Mouse (Mus musculus): ENCODE data around the gene Dohh. TPM values are rescaled to one million over a fixed set of nuclear protein-coding genes. Genes with fewer than 3 reads are reported as not detected.

The Dohh gene
- polyA plus RNA-seq, 1 experiment from 2014 or later = 90.4 TPM

DNA sequence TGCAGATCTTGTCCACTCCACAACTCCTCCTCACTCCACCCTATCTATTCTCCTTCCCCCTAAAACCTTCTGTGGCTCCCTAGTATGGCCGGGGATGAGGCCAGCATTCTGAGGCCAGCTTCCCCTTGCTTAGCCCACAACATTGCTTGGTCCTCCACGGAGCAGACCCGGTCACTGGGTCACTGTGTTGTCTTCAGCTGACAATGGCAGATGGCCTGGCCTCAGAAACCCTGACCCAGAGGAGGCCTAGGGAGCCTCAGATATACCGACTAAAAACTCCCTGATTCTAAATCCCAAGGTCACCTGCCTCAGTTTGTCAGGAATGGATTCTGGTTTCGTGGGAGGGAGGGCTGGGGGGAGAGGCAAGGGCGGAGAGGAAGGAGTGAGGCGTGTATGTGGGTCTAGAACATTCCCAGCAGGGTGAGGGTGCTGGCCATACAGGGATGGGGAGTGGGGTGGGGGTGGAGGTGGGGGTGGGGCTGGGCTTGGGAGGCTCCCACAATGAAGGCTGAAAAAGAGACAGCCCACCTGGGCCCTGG is 18.1 kb downstream of the Dohh start:
- H3K27ac ChIP-seq = peak overlapping the region; percentile 74
- peaks cover 7% of the 10 kb centered on the region; the same call in 1 of the 2 replicates for H3K27me3 ChIP-seq (replicated peaks)
- no peak overlapping the region for H3K9ac ChIP-seq
- 10% methylated on average over 7 of the region's 7 CpGs for WGBS
- peaks cover 40% of the 10 kb centered on the region for H3K4me1 ChIP-seq
- H3K4me2 ChIP-seq = peak overlapping the region; percentile 24
- peaks cover 9% of the 10 kb centered on the region; the same call in 1 of the 2 replicates for H3K36me3 ChIP-seq (replicated peaks)
- no peak overlapping the region for H3K4me3 ChIP-seq
- no peaks in the 10 kb centered on the region for H3K9me3 ChIP-seq
- no peak; the same call in 1 of the 2 replicates for ATAC-seq (replicated peaks)

DNA sequence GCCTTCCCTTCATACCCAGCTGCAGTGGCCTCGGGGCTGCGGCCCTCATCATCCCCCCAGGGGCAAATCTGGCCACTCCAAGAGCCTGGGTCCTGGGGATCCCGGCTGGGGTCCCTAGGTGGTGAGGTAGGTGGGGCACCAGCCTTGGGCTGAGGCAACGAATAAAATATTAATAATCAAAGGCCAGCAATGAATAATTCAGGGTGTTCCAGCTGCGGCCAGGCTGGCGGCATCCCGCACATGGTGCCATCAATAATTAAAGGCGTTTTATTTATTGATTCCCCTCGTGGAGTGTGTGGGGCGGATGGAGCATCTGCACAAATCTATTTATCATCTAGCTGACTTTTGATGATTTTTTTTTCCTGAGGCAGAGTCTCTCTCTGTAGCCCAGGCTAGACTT is 19.3 kb downstream of the Dohh start:
- no peak; the same call in 1 of the 2 replicates for ATAC-seq (replicated peaks)
- no peak overlapping the region for H3K4me2 ChIP-seq
- no peak overlapping the region for H3K4me3 ChIP-seq
- H3K27ac ChIP-seq = peak overlapping the region; percentile 74
- WGBS = 38% methylated on average over 10 of the region's 10 CpGs
- peaks cover 9% of the 10 kb centered on the region; the same call in 1 of the 2 replicates for H3K36me3 ChIP-seq (replicated peaks)
- H3K27me3 ChIP-seq (replicated peaks) = peaks cover 16% of the 10 kb centered on the region
- peaks cover 48% of the 10 kb centered on the region for H3K4me1 ChIP-seq
- no peak overlapping the region for H3K9ac ChIP-seq
- no peaks in the 10 kb centered on the region for H3K9me3 ChIP-seq

DNA sequence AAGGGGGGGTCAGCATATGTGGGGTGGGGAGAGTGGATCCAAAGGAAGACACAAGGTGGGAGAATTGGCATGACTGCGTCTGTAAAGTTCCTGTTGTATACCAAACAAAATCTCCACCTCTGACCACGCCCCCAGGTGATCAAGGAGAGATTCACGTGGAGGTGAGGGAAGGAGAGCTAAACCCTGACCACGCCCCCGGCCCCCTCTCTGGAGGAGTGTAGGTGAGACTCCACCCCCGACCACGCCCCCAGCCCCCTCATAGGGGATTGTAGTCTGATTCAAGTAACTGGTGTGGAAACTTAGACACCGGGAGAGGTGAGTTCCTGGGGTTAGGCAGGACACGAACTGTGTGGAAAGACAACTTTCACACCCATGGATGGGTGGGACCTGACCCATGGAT is 19.9 kb downstream of the Dohh start:
- Histone ChIP-seq H3K36me3 (replicated peaks) (peaks cover 9% of the 10 kb centered on the region; the same call in 1 of the 2 replicates), H3K27me3 (replicated peaks) (peaks cover 21% of the 10 kb centered on the region), H3K27ac (no peak overlapping the region), H3K9me3 (no peaks in the 10 kb centered on the region), H3K4me1 (peaks cover 51% of the 10 kb centered on the region), H3K4me3 (no peak overlapping the region), H3K9ac (no peak overlapping the region), H3K4me2 (no peak overlapping the region)
- 26% methylated on average over 9 of the region's 9 CpGs for WGBS
- ATAC-seq (replicated peaks) = no peak

DNA sequence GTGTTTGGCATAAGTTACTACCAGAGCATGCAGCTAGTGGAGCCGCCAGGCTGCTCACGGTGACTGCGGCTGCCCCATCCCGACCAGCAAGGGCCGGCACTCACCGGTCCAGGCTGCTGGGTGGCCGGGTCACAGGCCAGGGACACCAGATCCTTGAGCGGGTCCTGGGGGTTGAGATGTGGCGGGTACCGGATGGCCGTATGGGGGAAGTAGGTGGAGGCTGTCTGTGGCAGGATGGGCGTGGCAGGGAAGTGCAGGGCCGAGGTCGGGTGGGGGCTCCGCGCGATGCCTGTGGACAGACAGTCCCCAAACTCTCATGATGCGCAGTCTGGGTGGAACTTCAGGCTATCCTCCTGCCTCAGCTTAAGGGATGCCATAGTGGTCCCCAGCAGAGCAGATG is 20.5 kb downstream of the Dohh start:
- no peak for ATAC-seq (replicated peaks)
- H3K9ac ChIP-seq = no peak overlapping the region
- H3K27ac ChIP-seq = no peak overlapping the region
- no peak overlapping the region for H3K4me3 ChIP-seq
- peaks cover 54% of the 10 kb centered on the region for H3K4me1 ChIP-seq
- peaks cover 9% of the 10 kb centered on the region; the same call in 1 of the 2 replicates for H3K36me3 ChIP-seq (replicated peaks)
- H3K27me3 ChIP-seq (replicated peaks) = peaks cover 21% of the 10 kb centered on the region
- H3K4me2 ChIP-seq = no peak overlapping the region
- no peaks in the 10 kb centered on the region for H3K9me3 ChIP-seq
- WGBS = 66% methylated on average over 18 of the region's 18 CpGs

DNA sequence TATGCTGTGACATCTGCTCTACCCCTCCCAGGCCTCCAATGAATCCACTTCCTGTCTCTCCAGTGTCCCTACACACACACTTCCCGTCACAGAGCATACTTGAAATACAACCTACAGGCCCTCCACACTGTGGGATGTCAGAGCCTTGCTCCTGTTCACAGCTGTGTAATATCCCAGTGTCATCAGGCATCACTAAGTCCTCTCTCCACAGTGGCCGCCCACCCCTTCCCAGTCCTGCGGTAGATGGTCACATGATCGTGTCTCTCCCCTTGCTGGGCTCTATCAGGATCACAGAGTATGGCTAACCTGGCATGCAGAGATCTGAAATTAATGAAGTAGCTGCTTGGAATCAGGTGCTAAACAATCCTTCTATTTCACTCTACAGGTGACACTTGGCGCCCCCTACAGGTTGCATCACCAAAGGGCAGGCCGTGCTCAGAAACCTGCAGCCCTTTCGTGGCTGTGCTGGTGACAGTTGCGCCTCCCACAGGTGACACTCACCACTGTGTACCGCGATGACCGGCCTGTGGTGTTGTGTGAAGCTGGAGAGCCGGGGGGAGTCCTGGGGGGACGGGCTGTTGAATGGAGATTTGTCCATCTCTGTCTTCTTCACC is 21.5 kb downstream of the Dohh start:
- Histone ChIP-seq H3K9ac (no peak overlapping the region), H3K27me3 (replicated peaks) (peaks cover 21% of the 10 kb centered on the region), H3K4me2 (no peak overlapping the region), H3K4me1 (peaks cover 51% of the 10 kb centered on the region), H3K36me3 (replicated peaks) (peaks cover 9% of the 10 kb centered on the region; the same call in 1 of the 2 replicates), H3K4me3 (no peak overlapping the region), H3K9me3 (no peaks in the 10 kb centered on the region), H3K27ac (no peak overlapping the region)
- WGBS = 45% methylated on average over 13 of the region's 13 CpGs
- no peak for ATAC-seq (replicated peaks)

DNA sequence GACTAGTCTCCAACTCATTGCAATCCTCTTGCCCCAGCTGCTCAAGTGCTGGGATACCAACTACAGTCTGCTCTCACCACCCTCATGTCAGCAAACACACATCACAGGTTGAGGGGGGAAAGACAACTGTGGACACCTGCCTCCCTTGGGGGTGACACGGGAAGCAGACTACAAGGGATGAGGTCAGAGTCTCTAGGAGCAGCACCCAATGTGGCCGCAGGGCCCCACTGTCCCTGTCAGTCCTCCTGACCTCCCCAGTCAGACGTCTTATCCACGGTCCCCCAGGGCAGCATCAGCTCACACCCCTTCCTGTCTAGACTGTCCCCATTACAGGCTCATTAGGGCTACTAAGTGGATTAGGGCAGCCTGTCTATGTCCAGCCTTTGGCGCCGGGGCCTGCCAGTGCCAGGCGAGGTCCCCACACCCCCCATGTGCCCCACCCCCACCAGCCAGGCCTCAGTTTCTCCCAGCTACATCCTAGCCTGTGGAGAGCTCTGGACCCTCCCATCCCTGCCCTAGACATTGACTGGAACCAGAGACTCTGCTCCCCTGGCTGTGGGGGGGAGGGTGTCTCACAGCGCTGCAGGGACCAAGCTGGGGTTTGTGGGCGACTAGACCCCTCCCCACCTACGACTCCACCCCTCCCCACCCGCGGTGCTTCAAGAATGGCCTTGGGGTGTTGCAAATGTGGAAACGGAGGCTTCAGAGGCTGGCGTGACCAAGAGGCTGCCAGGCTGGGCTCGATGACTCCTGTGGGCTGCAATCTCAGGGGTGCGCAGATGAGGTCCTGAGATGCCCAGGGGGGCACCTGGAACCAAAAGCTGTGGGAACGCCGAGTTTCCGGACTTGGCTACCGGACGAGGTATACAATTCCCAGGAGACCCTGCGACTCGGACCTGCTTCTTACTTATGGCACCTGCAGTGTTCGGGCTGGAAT is 22.5 kb downstream of the Dohh start:
- Histone ChIP-seq H3K4me3 (0 out of 2 replicates have a peak overlapping the region, but pooled peaks have one; percentile 7), H3K27me3 (replicated peaks) (peaks cover 21% of the 10 kb centered on the region), H3K27ac (no peak overlapping the region), H3K4me2 (peak overlapping the region; percentile 31), H3K9ac (no peak overlapping the region), H3K4me1 (peaks cover 45% of the 10 kb centered on the region), H3K9me3 (no peaks in the 10 kb centered on the region), H3K36me3 (replicated peaks) (peaks cover 9% of the 10 kb centered on the region; the same call in 1 of the 2 replicates)
- 32% methylated on average over 24 of the region's 24 CpGs for WGBS
- ATAC-seq (replicated peaks) = no peak

DNA sequence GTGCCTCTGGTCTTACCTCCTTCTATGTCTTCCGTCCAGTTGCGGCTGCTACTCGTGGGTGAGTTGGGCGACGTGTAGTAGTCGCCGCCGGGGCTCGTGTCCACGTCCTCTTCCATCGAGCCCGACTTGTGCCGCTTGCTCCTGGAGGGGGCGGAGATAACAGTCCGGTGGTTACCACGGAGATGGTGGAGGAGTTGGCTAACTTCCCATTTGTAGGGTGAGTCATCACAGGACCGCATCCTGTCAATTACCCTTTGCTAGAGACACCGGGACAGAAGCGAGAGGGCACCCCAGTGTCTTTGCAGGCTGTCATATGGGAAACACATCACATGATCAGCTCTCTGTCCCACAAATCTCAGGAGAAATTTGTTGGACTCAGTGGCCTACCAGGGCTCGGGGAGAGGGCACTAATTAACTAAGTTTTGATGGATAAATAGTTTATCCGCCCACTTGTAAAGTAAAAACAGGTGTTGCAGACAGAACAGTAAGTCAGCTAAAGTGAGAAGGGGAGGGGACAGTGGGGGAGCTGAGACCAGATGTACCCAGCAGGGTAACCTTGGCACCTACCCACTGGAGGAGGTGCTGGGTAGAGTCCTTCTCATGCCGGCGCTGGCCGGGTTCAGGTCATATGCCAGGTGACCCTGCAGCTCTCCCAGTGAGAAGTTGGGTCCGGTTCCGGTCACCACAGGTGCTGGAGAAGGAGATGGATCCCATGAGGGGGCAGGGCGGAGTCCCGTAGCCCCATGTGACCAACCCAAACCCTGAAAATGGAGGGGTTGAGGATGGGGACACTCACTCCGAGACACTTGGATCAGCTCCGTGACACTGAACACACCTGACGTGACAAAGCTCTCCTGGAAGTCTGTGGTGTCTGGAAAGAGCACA is 23.6 kb downstream of the Dohh start:
- Histone ChIP-seq H3K36me3 (replicated peaks) (peaks cover 9% of the 10 kb centered on the region; the same call in 1 of the 2 replicates), H3K27me3 (replicated peaks) (peaks cover 21% of the 10 kb centered on the region), H3K4me1 (peaks cover 44% of the 10 kb centered on the region), H3K4me2 (peak overlapping the region; percentile 31), H3K9me3 (no peaks in the 10 kb centered on the region), H3K9ac (no peak overlapping the region), H3K4me3 (0 out of 2 replicates have a peak overlapping the region, but pooled peaks have one; percentile 7), H3K27ac (no peak overlapping the region)
- ATAC-seq (replicated peaks) = no peak
- 31% methylated on average over 31 of the region's 31 CpGs for WGBS

DNA sequence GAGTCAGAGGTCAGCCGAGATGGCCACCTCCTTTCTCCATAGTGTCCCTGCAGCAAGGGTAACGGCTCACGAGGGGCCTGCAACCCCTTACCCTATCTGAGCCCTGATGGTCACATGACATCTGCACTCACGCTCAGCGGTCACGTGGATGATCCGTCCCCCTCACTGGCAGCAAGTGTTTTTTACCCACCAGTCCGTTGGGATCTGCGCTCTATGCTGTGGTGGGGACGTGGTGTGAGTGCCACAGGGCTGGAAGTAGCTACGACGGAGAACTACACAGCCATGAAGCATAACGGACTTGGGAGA is 24.1 kb downstream of the Dohh start:
- Histone ChIP-seq H3K27me3 (replicated peaks) (peaks cover 21% of the 10 kb centered on the region), H3K9ac (no peak overlapping the region), H3K4me1 (peaks cover 38% of the 10 kb centered on the region), H3K4me2 (no peak overlapping the region), H3K36me3 (replicated peaks) (peaks cover 9% of the 10 kb centered on the region; the same call in 1 of the 2 replicates), H3K27ac (no peak overlapping the region), H3K9me3 (no peaks in the 10 kb centered on the region), H3K4me3 (no peak overlapping the region)
- ATAC-seq (replicated peaks) = no peak
- 51% methylated on average over 13 of the region's 13 CpGs for WGBS

DNA sequence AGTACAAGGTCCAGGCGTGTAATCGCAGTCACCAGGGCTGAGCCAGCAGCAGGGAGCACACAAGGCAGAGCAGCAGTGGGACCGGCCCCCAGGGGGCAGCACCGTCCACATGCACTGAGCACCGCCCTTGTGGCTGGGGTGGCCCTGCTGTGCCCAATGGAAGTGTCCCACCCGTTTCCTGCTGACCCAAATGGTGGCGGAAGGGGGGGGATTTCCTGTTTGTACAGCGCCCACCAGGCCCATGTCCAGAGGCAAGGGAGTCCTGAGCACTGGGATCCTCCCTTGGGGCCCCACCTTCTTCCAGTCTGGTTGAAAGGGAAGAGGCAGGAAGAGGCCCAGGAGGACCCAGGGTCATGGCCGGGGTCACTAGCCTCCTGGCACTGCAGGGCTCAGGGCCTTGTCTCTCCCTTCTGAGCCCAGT is 24.7 kb downstream of the Dohh start:
- Histone ChIP-seq H3K27me3 (replicated peaks) (peaks cover 21% of the 10 kb centered on the region), H3K27ac (no peak overlapping the region), H3K4me3 (no peak overlapping the region), H3K4me1 (peaks cover 36% of the 10 kb centered on the region), H3K36me3 (replicated peaks) (peaks cover 9% of the 10 kb centered on the region; the same call in 1 of the 2 replicates), H3K9me3 (no peaks in the 10 kb centered on the region), H3K9ac (no peak overlapping the region), H3K4me2 (no peak overlapping the region)
- 17% methylated on average over 9 of the region's 9 CpGs for WGBS
- no peak for ATAC-seq (replicated peaks)

DNA sequence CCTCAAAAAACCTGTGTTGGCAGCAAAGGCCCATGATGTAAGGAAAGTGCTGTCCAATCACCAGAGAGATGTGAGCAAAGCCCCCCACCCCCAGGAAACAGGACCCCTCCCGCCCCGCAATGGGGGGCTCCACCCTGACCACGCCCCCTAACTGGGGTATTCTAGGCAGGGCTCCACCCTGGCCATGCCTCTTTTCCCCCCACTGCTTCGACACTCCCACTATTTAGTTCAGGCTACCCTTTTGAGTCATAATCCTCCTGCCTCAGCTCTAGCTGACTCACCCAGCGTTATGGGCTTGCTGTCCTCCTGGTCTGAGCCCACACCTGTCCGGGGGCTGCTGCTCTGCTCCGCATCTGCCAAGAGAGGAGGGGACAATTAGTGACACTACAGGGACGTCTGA is 25.1 kb downstream of the Dohh start:
- Histone ChIP-seq H3K36me3 (replicated peaks) (peaks cover 9% of the 10 kb centered on the region; the same call in 1 of the 2 replicates), H3K9me3 (no peaks in the 10 kb centered on the region), H3K4me2 (no peak overlapping the region), H3K4me3 (no peak overlapping the region), H3K27me3 (replicated peaks) (peaks cover 21% of the 10 kb centered on the region), H3K27ac (no peak overlapping the region), H3K9ac (no peak overlapping the region), H3K4me1 (peaks cover 41% of the 10 kb centered on the region)
- WGBS = 14% methylated on average over 8 of the region's 8 CpGs
- no peak for ATAC-seq (replicated peaks)

DNA sequence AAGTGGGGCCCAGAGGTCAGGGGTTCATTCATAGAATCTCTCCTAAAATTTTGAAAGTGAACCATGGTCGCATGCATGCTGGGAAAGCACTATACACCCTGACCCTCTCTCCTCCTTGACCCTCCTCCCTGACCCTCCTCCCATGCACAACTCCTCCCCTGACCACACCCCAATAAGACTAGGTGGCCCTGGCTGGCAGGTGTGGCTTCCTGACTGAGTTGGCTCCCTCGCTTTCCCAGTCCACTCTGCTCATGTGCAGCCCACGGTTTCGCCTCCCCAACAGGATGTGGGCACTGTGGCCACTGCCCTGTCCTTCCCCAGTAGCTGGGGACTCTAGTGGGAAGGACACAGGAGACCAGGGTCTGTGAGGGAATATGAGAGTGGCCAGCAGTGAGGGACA is 26.1 kb downstream of the Dohh start:
- Histone ChIP-seq H3K4me3 (no peak overlapping the region), H3K9me3 (no peaks in the 10 kb centered on the region), H3K4me2 (no peak overlapping the region), H3K27ac (no peak overlapping the region), H3K9ac (no peak overlapping the region), H3K36me3 (replicated peaks) (peaks cover 5% of the 10 kb centered on the region; the same call in 1 of the 2 replicates), H3K27me3 (replicated peaks) (peaks cover 17% of the 10 kb centered on the region), H3K4me1 (peaks cover 42% of the 10 kb centered on the region)
- WGBS = 71% methylated on average over 4 of the region's 4 CpGs
- ATAC-seq (replicated peaks) = no peak
